Mouse (Mus musculus): ENCODE data around the gene Eif3d. TPM values are rescaled to one million over a fixed set of nuclear protein-coding genes. Genes with fewer than 3 reads are reported as not detected.

The Eif3d gene
- polyA plus RNA-seq, 1 experiment, result 103 TPM

GRCm38 (mm10) chr15:77923267-77924035 is 47.2 kb downstream of the Eif3d start:
- no peak for TF ChIP-seq POLR2A (IDR thresholded peaks at IDR 0.05; ENCODE audit: low read depth, low read length)
- TF ChIP-seq CTCF (IDR thresholded peaks at IDR 0.05; ENCODE audit: extremely low read depth, insufficient read depth, insufficient read length, insufficient replicate concordance), result no peak
- WGBS, result 72% methylated on average over 9 of the region's 9 CpGs
- Histone ChIP-seq H3K4me3 (ENCODE audit: extremely low read depth, insufficient read depth, insufficient read length) (no peak overlapping the region), H3K27ac (ENCODE audit: insufficient read depth, low read length) (no peak overlapping the region), H3K27me3 (ENCODE audit: control insufficient read depth, insufficient read depth, low read length) (no peaks in the 10 kb centered on the region), H3K36me3 (ENCODE audit: control insufficient read depth, insufficient read depth, low read length) (peaks cover 31% of the 10 kb centered on the region), H3K4me1 (ENCODE audit: control insufficient read depth, insufficient read depth, insufficient read length) (no peaks in the 10 kb centered on the region)
- no peak for DNase-seq (ENCODE audit: low read depth in 1 of 2, low spot score in 2 of 2)

GRCm38 (mm10) chr15:77922710-77923109 is 47.9 kb downstream of the Eif3d start:
- no peak for DNase-seq (ENCODE audit: low read depth in 1 of 2, low spot score in 2 of 2)
- 84% methylated on average over 9 of the region's 9 CpGs for WGBS
- TF ChIP-seq CTCF (IDR thresholded peaks at IDR 0.05; ENCODE audit: extremely low read depth, insufficient read depth, insufficient read length, insufficient replicate concordance) (no peak), POLR2A (IDR thresholded peaks at IDR 0.05; ENCODE audit: low read depth, low read length) (no peak)

GRCm38 (mm10) chr15:77921636-77922035 is 49.0 kb downstream of the Eif3d start:
- WGBS, result 89% methylated on average over 6 of the region's 6 CpGs

More at GRCm38 (mm10) chr15:77922710-77923109, 47.9 kb downstream of the Eif3d start:
- H3K27me3 ChIP-seq (ENCODE audit: control insufficient read depth, insufficient read depth, low read length), result no peaks in the 10 kb centered on the region
- peak overlapping the region; percentile 17; the same call in 1 of the 2 replicates for H3K27ac ChIP-seq (ENCODE audit: insufficient read depth, low read length)
- H3K4me3 ChIP-seq (ENCODE audit: extremely low read depth, insufficient read depth, insufficient read length), result no peak overlapping the region
- H3K36me3 ChIP-seq (ENCODE audit: control insufficient read depth, insufficient read depth, low read length), result peaks cover 31% of the 10 kb centered on the region
- H3K4me1 ChIP-seq (ENCODE audit: control insufficient read depth, insufficient read depth, insufficient read length), result no peaks in the 10 kb centered on the region

GRCm38 (mm10) chr15:77920511-77921462 is 49.8 kb downstream of the Eif3d start:
- no peak for DNase-seq (ENCODE audit: low read depth in 1 of 2, low spot score in 2 of 2)
- no peak overlapping the region for H3K4me3 ChIP-seq (ENCODE audit: extremely low read depth, insufficient read depth, insufficient read length)
- no peaks in the 10 kb centered on the region for H3K27me3 ChIP-seq (ENCODE audit: control insufficient read depth, insufficient read depth, low read length)
- H3K36me3 ChIP-seq (ENCODE audit: control insufficient read depth, insufficient read depth, low read length), result peaks cover 29% of the 10 kb centered on the region
- 85% methylated on average over 10 of the region's 10 CpGs for WGBS
- TF ChIP-seq CTCF (IDR thresholded peaks at IDR 0.05; ENCODE audit: extremely low read depth, insufficient read depth, insufficient read length, insufficient replicate concordance), result peak; percentile 3; the same call in 1 of the 2 replicates
- TF ChIP-seq POLR2A (IDR thresholded peaks at IDR 0.05; ENCODE audit: low read depth, low read length), result no peak
- H3K27ac ChIP-seq (ENCODE audit: insufficient read depth, low read length), result no peak overlapping the region
- H3K4me1 ChIP-seq (ENCODE audit: control insufficient read depth, insufficient read depth, insufficient read length), result no peaks in the 10 kb centered on the region

More at GRCm38 (mm10) chr15:77921636-77922035, 49.0 kb downstream of the Eif3d start:
- H3K27me3 ChIP-seq (ENCODE audit: control insufficient read depth, insufficient read depth, low read length), result no peaks in the 10 kb centered on the region
- no peak overlapping the region for H3K27ac ChIP-seq (ENCODE audit: insufficient read depth, low read length)
- peaks cover 29% of the 10 kb centered on the region for H3K36me3 ChIP-seq (ENCODE audit: control insufficient read depth, insufficient read depth, low read length)
- no peaks in the 10 kb centered on the region for H3K4me1 ChIP-seq (ENCODE audit: control insufficient read depth, insufficient read depth, insufficient read length)
- H3K4me3 ChIP-seq (ENCODE audit: extremely low read depth, insufficient read depth, insufficient read length), result no peak overlapping the region
- no peak for DNase-seq (ENCODE audit: low read depth in 1 of 2, low spot score in 2 of 2)
- TF ChIP-seq POLR2A (IDR thresholded peaks at IDR 0.05; ENCODE audit: low read depth, low read length) (no peak), CTCF (IDR thresholded peaks at IDR 0.05; ENCODE audit: extremely low read depth, insufficient read depth, insufficient read length, insufficient replicate concordance) (no peak)

GRCm38 (mm10) chr15:77919441-77919840 is 51.2 kb downstream of the Eif3d start:
- Histone ChIP-seq H3K27ac (ENCODE audit: insufficient read depth, low read length) (no peak overlapping the region), H3K27me3 (ENCODE audit: control insufficient read depth, insufficient read depth, low read length) (no peaks in the 10 kb centered on the region), H3K36me3 (ENCODE audit: control insufficient read depth, insufficient read depth, low read length) (peaks cover 32% of the 10 kb centered on the region), H3K4me3 (ENCODE audit: extremely low read depth, insufficient read depth, insufficient read length) (no peak overlapping the region), H3K4me1 (ENCODE audit: control insufficient read depth, insufficient read depth, insufficient read length) (no peaks in the 10 kb centered on the region)
- DNase-seq (ENCODE audit: low read depth in 1 of 2, low spot score in 2 of 2), result no peak
- TF ChIP-seq POLR2A (IDR thresholded peaks at IDR 0.05; ENCODE audit: low read depth, low read length) (no peak), CTCF (IDR thresholded peaks at IDR 0.05; ENCODE audit: extremely low read depth, insufficient read depth, insufficient read length, insufficient replicate concordance) (no peak)
- 90% methylated on average over 12 of the region's 12 CpGs for WGBS

- H3K27ac ChIP-seq (ENCODE audit: insufficient read depth, low read length), result no peak overlapping the region
- DNase-seq (ENCODE audit: low read depth in 1 of 2, low spot score in 2 of 2), result peak; percentile 31 to 81
- H3K4me3 ChIP-seq (ENCODE audit: extremely low read depth, insufficient read depth, insufficient read length), result no peak overlapping the region
- no peaks in the 10 kb centered on the region for H3K27me3 ChIP-seq (ENCODE audit: control insufficient read depth, insufficient read depth, low read length)
- TF ChIP-seq POLR2A (IDR thresholded peaks at IDR 0.05; ENCODE audit: low read depth, low read length) (no peak), CTCF (IDR thresholded peaks at IDR 0.05; ENCODE audit: extremely low read depth, insufficient read depth, insufficient read length, insufficient replicate concordance) (peak; percentile 91; the same call in 1 of the 2 replicates)
- 37% methylated on average over 8 of the region's 8 CpGs for WGBS
- H3K4me1 ChIP-seq (ENCODE audit: control insufficient read depth, insufficient read depth, insufficient read length), result no peaks in the 10 kb centered on the region
- peaks cover 14% of the 10 kb centered on the region for H3K36me3 ChIP-seq (ENCODE audit: control insufficient read depth, insufficient read depth, low read length)
Observed at GRCm38 (mm10) chr15:77916851-77917544, 53.6 kb downstream of the Eif3d start.
